Mouse (Mus musculus) left cerebral cortex, adult 11 months (tissue): Measurements from ENCODE around the gene Adgrd1.

Experiments used
- DNase-seq: peaks from one replicate; pipeline ENCODE4 v3.0.0; 2022; ENCODE audit warnings: low spot score

The Adgrd1 gene

DNA sequence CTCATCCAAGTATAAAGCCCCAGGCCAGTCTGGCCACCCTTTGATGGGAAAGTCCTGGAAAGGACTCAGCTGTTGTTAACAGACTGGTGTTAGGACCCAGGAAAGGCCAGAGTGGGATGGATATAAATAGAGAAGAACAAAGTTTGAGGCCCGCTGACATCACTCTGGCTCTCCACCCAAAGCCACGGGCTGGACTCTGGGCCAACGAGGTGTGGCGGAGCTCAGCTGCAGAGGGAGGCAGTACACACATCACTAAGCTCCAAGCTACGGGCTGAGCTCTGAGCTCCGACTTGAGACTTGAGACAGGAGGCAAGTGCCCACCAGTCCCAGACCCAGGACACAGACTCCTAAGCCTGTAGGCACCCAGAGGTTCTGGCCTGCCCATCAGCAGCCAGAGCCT is at the start of gene Adgrd1:
TSS of gene Adgrd1 (plus strand) at position 240 of the 400 bp plus-strand sequence.
- no peak for DNase-seq

DNA sequence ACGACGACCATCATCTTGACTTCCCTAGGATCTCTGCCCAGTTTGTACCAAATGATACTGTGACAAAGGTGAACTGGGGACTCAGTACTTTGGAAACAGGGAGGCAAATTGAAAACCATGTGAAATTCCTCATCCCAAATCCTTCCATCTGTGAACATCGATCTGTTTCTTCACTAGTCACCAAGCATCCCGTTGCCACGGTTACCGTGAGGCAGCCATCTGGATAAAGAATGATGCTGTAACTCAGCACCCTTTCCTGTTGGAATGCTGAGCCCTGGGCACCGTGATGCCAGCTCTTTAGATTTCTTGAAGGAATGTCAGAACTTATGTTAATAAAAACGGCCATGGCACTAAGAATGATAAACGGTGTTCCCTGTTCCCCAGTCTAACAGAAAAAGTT is 47.2 kb upstream of the Adgrd1 start:
- DNase-seq, result no peak

DNA sequence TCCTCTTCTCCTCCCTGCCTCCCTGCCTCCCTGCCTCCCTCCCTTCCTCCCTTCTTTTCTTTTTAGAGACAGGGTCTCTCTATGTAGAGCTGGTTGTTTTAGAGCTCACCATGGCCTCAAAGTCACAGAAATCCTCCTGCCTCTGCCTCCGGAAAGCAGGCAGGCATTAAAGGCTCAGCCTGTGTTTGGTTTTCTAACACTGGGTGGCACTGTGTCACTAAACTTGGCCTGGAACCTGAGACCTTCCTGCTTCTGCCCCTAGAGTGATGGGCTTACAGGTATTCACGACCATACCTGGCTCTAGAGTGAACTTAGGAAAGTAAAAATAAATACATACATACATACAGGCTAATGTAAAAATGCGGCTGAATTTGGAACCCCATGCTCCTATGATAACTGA is 44.6 kb upstream of the Adgrd1 start:
- no peak for DNase-seq

DNA sequence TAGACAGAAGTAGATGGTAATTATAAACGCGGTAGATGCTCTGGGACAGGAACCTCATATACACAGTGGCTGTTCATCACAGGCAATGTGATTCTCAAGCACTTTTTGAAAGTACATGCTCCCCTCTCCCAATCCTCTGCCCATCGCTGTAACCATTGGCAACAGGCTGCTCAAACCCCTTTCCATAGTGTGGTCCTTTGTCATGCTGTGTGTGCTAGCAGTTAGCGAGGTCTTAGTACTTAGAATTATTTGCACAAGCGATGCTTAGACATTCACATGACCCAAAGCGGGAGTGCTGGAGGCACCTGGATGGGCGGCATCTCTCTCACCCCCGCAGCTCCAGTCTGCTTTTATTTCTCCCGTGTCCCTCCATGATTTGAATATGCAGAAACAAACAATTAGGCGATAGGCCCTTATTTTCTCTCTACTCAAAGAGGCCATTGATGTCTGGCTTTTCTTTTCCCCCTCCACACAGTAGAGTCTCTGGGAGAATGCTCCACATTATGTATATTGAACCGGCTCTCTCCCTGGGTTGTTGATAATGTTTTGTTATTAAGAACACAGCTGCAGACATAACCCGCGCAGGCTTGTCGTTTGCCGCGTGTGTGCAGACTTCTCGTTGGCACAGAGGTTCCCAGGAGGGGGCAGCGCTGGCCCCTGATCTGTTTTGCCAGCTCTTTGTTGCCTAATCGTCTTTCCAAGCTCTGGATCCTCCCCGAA is 43.8 kb upstream of the Adgrd1 start:
- no peak for DNase-seq

DNA sequence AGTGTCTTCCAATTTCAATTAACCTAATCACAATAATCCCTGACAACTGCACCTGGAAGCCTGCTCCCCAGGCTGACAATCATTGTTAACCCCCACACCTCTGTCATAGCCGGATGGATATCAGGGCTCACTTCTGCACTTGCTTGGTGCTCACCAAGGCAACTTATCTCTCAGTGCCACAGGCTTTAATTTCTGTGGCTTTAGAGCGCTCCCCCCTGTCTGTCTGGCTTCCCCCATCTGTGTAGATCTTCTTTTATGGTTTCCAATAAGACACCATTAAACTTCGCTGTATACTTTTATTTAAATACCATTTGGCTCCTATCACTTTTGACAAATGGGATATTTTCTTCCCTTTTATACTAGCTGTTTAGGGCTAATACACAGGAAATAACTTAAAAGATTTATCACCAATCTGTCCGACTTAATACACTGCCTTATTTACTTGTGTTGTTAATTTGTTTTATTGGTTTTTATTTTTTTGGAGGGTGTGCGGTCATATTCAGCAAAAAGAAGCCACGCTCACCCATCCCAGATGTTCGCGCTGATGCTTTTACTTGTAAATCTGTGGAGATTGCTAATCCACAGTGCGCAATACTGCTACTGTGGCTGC is 41.8 kb upstream of the Adgrd1 start:
- DNase-seq, result no peak

DNA sequence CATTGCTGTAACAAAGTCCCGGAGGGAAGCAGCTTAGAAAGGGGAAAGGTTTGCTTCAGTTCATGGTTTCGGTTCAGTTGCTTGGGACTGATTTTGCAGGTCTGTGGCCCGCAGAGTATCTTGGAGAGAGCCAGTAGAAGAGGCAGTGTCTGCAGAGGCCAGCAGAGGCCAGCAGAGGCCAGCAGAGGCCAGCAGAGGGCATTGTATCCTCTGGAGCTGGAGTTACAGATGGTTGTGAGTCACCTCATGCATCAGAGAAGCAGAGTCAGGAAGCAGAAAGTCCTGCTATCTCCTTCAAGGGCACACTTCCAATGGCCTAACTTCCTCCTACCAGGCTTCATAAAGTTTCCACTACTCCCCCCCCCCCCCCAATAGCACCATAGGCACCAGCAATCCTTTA is 37.4 kb upstream of the Adgrd1 start:
- DNase-seq, result no peak

DNA sequence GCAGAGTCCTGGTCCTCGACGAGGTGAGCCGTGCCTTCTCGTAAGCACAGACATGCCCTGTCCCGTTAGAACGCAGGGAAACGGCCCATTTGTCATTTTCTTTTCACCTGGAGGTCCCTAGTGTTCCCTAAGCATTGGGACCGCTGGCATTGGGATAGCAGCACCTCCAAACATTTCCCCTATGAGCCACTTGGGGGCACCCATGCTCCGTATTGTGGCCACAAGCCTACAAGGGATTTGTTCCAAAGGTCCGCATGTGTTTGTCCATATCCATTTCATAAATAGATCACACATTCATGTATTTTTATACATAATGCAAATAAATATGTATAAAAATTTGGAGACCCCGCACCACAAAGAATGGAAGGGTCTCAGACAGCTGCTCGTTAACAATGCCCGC is 35.0 kb upstream of the Adgrd1 start:
- DNase-seq, result peak; percentile 58

DNA sequence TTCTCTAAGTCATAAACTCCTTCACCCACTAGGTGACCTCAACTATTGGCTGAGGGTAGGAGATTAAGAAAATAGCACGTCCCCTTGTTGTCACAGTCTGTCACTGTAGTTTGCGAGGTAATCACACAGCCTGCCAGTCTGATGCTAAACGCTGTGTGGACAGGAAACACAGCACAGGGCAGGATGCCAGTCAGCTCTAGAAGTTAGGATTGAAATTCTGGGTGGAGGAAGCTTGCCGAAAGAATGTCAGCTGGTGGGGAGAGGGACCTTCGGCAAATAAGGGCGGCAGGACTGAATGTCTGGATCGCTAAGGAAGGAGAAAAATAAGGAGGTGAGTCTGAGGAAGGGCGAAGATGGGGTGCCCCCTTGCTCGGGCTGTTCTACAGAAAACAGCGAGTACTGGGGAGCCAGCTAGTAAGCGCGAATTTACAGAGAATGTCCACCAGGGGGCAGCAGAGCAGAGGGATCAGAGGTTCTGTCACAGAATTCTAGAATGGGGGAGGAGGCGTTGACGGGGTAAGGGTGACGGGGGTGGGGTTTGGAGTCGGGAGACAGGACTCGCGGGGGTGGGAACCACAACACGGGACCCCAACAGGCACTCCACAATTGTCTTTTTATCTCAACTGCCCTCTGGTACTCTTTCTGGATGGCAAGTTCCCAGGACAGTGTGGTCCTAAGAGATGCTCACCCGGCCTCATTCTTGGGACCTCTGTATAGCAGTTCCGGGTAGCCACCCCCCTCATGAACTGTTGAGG is 33.3 kb upstream of the Adgrd1 start:
- DNase-seq, result peak; percentile 54

DNA sequence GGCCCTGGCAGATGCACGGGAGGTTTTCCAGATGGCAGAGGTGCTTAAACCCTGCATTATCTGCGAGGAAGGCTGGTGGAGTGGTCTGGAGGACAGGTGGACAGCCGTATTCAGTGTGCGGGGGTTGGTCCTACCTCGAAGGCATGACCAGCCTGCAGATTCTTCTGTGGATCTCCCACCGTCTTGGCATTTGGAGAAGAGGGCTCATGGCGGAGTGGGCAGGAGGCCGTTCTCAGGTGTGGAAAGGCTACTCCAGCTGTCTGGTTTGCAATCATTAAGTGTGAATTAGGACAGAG is 32.8 kb upstream of the Adgrd1 start:
- no peak for DNase-seq

DNA sequence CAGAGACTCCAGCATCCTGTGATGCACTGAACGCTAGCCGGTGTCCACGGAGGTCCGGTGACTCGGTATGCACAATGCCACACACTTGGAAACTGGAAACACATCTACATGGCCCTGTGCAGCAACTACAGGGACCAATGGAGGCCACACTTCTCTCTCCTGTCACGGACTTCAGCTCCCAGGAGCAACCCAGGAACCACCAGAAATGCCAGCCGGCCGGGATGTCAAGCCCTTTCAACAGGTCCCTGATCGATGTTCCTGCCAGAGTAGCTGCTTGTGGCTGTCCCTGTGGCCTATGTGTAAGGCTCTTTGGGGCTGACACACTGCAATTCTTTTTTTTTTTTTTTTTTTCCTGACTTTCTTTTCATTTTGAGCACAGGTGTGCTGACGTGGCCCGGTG is 32.4 kb upstream of the Adgrd1 start:
- no peak for DNase-seq

DNA sequence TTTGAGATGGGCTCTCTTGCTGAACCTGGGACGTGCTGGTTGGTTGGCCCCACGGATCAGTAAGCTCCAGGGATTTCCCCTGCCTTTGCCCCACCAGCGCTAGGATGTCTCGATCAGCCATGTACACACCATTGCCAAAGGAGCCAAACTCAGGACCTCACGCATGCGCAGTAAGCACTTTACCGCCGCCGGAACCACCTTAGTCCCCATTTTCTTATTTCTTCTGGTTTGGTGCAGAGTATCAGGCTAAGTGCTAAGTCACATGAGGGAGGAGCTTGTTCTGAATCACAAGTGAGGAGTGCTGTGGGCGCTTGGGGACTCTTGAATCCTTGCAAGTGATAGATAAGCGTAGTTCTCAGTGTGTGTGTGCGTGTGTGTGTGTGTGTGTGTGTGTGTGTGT is 31.2 kb upstream of the Adgrd1 start:
- DNase-seq, result no peak

DNA sequence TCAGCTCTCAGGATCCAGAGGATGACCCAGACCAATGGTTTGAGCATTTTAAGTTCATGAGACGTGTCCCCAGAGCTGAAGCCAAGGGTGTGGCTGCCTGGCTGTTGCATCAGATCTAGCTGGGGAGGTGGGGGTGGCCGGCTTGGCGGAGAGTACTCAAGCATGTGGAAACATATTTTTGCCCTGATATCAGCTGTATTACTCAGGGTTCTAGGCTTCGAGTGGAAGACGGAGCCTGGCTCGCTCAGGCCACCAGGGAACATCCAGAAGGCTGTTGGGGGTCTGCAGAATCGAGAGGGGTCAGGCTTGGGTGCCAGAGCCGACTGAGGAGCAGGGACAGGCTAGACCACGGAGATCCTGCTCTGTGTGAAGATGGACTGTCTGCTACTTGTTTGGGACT is 30.6 kb upstream of the Adgrd1 start:
- no peak for DNase-seq

DNA sequence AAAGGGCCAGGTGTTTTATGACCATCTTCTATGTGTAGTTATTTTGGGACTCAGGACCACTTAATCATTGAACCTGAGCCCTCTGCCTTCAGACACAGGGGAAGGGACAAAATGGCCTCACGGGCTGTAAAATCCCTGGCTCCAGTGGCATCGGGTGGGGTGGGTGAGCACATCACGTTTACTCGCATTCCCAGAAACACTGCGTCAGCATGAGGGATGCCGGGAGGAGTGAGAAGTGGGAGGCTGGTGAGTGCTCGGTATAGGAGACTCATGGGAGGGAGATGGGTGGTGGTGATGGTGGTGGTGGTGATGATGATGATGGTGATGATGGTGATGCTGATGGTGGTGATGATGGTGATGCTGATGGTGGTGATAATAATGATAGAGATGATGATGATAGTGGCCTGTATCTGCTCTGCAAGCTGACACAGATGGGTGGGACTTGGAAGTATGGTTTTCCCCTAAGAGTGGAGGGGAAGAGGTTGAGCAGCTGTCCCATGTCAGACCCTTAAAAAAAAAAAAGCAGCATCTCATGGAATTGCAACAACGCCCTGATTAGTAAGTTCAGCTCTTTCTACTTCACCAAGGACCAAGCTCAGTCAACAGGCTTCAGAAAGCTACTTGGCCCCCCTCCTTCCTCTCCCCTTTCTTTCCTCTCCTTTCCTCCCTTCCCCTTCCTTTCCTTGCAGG is 29.9 kb upstream of the Adgrd1 start:
- no peak for DNase-seq

DNA sequence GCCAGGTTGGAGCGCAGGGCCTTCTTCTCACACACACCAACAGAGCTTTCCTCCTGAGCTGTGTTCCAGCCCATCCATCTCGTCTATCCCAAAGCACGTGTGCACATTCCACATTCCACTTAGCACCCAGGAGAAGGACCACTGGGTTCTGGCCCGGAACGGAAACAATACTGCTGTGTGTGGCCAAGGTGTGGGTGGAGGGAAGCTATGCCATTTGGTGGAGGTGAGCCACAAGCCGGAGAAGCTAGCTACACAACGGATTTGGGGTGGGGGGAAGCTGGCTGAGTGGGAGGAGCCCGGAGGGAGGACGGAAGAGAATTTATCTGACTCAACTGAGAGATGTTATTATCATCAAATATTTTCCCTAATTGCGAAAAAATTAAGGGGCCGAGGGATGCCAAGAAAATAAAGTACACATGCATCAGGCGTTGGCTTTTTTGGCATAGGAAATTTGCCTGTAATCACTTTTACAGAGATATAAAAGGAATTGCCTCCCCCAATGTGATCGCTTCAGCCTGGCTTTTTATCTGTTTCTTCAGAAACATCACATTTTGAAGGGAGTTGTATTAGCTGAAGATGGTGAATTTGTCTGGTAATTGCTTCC is 29.2 kb upstream of the Adgrd1 start:
- DNase-seq, result no peak

DNA sequence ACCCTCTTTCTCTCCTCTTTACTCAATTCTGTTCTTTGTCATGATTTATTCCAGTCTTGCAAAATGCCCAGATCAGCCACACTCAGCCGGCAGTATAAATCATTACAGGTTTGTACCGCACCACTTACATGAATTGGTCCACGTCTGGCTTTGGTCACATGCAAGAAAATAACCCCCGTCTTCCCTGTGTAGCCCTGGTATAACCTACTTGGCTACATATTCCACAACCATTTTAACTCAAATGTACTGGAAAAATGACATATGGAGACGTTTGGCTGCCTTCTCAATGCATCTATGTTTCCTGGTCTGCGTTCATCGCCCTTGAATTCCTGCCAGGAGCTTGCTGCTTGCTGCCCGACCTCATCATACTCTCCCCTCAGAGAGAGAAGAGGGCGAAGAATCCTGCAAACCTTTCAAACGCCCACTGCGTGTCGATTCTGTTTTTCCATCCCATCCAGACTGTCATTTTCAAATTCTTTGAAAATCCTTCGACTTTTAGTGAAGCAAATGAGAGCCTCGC is 24.7 kb upstream of the Adgrd1 start:
- no peak for DNase-seq

DNA sequence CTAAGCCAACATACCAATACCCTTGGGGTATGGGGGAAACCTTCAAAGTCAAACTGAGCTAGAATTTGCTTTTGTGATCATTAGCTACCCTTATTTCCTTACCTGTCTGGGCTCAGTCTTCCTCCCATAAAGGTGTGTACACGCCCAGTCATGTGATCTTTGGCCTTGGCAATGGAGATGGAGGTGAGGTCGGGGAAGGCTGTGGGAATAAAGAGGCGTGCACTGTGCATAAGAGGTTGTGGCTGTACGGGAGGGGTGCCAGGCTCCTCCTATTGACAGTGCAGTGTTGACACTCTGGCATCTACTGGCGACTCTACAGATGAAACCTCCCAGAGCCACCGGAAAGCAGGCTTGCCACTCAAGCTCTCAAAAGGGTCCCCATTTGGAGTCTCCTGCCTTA is 23.1 kb upstream of the Adgrd1 start:
- no peak for DNase-seq

DNA sequence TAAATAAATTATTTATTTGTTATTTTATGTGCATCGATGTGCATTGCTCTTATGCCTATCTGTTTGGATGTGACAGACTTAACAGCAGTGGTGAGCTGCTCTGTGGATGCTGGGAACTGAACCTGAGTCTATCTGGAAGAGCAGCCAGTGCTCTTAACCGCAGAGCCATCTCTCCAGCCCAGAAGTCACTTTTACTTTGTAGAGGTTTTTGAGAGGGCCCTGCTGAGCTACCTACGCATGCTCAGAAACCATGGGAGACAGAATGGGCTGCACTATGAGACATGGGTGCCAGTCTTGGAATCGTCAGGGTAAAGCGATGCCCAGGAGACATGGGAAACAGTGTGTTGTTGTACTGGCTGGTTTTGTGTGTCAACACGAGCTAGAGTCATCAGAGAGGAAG is 20.5 kb upstream of the Adgrd1 start:
- DNase-seq, result no peak

DNA sequence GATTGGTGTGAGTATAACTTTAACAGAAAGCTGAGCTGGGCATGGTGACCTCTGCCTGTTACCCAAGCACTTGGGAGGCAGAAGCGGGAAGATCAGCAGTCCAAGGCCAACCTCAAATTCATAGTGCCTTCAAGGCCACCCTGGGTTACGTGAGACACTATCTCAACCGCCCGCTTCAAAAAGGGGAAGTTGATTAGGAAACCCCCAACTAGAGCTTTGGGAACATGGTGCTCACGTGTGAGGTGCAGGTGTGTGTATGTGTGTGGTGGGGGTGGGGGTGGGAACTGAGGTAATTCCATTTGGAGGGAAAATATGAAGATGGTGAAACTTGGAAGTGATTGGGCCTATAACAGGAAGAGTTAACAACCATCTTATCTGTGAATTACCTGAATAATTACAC is 19.3 kb upstream of the Adgrd1 start:
- no peak for DNase-seq

DNA sequence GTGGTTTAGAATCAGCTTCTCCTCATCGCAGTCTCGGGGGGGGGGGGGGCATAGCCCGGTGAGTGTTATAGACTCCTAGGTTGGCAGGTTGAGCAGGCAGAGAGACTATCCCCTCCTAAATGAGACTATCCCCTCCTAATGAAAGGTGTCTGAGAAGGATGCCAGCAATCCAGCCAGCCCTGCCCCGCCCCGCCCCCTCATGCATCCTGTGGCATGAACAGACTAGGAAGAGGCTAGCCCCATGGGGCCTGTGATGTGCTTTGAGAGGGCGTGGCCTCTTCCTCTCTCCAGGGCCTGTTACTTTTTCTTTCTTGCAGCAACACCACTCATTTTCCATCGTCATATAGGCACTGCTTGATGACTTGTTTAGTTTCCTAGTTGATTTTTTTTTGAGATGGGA is 15.0 kb upstream of the Adgrd1 start:
- no peak for DNase-seq

DNA sequence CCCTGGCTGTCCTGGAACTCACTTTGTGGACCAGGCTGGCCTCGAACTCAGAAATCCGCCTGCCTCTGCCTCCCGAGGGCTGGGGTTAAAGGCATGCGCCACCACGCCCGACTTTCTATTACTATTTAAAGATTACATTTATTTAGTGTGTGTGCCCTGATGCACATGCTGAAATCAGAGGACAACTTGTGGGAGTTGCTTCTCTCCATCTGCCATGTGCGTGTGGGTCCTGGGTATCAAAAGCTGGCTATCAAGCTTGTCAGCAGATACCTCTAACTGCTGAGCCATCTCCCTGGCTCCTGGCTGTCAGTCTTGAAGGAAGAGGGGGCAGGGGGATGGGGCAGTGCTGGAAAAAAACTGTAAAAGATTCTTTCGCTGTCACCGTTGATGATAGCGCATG is 11.4 kb upstream of the Adgrd1 start:
- no peak for DNase-seq

DNA sequence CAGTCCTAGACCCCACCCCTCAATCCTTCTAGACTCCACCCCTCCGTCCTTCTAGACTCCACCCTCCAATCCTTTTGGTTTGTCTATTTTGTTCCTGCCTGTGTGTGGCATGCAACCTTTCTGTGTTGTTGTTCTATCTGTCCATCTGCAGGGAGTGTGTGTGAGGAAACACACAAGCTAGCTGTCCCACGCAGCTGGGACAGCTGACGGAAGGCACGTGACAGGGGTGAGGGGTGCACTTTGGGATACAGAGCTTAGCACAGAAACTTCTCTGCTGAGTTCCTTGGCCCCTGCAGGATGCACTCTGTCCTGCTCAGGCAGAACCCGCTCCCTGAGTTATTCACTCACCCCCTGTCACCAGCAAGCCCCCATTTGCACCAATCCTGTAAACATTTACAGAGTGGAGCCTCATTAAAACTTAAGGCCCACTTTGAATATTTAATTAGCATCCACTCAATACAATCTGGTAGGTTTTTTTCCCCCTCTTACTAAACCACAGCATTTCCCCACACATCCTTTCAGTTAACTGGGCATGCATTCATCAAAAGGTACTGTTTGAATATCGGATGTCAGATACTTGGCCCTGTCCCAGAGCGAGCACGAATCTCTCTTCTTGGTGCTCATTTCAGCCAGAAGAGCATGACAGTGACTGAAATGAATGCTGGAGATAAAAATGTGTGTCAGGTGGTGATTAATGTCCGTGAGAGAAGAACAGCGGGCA is 4.0 kb upstream of the Adgrd1 start:
- DNase-seq, result no peak

DNA sequence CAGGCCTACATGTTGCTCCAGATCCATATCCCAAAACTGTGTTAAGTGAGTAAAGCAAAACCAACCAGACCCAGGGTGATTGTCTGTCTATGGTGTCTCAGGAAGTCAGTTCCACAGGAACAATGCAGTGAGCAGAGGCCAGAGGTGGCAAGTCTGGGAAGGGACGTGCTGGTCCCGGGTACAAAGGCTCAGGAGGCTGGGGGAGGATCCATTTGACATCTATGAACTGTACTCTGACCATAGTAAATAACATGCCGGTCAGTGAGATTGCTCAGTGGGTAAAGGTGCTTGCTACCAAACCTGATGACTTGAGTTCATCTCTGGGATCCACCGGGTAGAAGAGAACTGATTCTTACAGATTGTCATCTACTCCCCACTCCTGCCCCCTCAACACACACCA is 3.4 kb upstream of the Adgrd1 start:
- no peak for DNase-seq
